Mouse (Mus musculus): Measurements from ENCODE around the gene Kdsr.

Gene Kdsr

DNA sequence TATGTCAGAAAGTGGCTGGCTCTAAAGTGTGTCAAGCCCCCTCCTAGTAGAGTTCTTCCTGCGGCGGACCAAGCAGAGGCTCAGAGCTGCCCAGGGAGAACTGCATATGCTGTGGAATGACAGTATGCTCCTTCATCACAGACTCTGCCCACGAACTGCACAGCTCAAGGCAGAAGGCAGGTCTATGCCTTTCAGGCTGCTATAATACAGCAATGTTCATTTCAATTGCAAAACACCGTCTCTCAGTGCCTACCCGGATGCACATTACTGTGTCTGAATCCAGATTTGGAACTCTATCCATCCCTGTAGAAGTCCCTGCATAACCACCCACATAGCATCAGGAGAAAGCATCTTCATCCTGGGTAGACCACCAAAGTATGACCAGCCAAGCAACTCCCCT is 19.7 kb downstream of the Kdsr start:
- CTCF ChIA-PET, result no interaction called here

GRCm38 (mm10) chr1:106738092-106738491 is 21.4 kb downstream of the Kdsr start:
- CTCF ChIA-PET, result interaction anchor here (0.6 to 2.6 kb wide), 3 partner anchors 58 to 313 kb away, joined by 3 to 14 read pairs (median 3); no protein-coding TSS in a partner anchor

DNA sequence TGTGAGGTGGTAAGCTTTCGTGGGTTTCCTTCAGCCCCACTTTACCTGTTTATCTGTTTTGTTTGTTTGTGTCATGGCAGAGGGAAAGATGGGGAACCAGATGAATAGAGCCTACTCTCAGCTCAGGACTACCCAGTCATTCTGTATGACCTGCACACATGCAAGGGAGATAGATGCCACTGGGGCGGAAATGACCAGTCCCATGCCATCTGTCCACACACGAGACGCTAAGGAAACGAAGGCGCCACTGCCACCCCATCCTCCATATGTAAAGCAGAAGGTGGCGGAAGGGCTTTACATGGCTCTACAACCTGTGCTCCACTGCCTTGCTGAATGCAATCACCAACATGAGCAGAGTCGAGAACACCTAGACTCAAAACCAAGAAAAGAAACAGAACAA is 23.3 kb downstream of the Kdsr start:
- CTCF ChIA-PET, result interaction anchor here (1.6 to 2.6 kb wide), 2 partner anchors 224 to 311 kb away, joined by 6 to 14 read pairs; no protein-coding TSS in a partner anchor

DNA sequence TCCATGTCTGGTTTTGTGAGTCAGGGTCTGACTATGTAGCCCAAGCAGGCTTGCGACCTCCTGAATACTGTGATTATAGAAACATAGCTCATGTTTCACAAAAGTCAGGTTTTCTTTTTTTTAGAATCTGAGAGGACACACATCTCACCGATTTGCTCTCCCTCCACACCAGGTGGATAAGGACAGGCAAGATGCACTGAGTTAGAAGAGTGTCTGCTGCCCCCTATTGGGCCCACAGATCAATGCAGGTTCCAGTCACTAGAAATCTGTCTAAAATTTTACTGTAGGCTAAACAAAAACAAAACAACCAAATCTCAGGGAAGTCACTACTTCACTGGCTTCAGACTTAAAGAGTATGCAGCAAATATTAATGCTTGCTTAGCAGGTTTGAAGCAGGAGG is 23.9 kb downstream of the Kdsr start:
- CTCF ChIA-PET, result interaction anchor here (0.6 to 1.6 kb wide), 2 partner anchors 174 to 224 kb away, joined by 6 to 31 read pairs; no protein-coding TSS in a partner anchor

- CTCF ChIA-PET, result interaction anchor here (0.7 kb wide), 1 partner anchor 176 kb away, joined by 3 read pairs; no protein-coding TSS in a partner anchor
These were observed 37.5 kb downstream of the Kdsr start for GRCm38 (mm10) chr1:106722061-106722460.

DNA sequence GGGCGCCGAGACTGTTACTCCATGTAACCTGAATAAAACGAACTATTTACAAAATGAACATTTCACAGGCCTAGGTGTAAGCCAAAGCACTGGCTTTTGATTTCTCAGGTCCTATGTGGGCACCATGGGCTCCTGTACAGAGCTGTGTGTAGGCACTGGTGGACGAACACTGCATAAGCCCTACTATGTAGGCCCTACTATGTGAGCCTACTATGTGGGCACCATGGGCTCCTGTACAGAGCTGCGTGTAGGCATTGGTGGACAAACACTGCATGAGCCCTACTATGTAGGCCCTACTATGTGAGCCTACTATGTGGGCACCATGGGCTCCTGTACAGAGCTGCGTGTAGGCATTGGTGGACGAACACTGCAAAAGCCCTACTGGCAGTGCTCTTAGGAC is 41.8 kb downstream of the Kdsr start:
- CTCF ChIA-PET, result interaction anchor here (0.6 to 0.8 kb wide), 3 partner anchors 174 to 658 kb away, joined by 4 to 5 read pairs (median 4); no protein-coding TSS in a partner anchor

GRCm38 (mm10) chr1:106717071-106717601 is 42.4 kb downstream of the Kdsr start:
- CTCF ChIA-PET, result interaction anchor here (0.6 to 1.8 kb wide), 5 partner anchors 173 to 658 kb away, joined by 4 to 6 read pairs (median 5); no protein-coding TSS in a partner anchor

- CTCF ChIA-PET, result interaction anchor here (1.3 to 1.8 kb wide), 2 partner anchors 203 to 204 kb away, joined by 6 read pairs; no protein-coding TSS in a partner anchor
These were observed 43.4 kb downstream of the Kdsr start for GRCm38 (mm10) chr1:106716141-106716540.

DNA sequence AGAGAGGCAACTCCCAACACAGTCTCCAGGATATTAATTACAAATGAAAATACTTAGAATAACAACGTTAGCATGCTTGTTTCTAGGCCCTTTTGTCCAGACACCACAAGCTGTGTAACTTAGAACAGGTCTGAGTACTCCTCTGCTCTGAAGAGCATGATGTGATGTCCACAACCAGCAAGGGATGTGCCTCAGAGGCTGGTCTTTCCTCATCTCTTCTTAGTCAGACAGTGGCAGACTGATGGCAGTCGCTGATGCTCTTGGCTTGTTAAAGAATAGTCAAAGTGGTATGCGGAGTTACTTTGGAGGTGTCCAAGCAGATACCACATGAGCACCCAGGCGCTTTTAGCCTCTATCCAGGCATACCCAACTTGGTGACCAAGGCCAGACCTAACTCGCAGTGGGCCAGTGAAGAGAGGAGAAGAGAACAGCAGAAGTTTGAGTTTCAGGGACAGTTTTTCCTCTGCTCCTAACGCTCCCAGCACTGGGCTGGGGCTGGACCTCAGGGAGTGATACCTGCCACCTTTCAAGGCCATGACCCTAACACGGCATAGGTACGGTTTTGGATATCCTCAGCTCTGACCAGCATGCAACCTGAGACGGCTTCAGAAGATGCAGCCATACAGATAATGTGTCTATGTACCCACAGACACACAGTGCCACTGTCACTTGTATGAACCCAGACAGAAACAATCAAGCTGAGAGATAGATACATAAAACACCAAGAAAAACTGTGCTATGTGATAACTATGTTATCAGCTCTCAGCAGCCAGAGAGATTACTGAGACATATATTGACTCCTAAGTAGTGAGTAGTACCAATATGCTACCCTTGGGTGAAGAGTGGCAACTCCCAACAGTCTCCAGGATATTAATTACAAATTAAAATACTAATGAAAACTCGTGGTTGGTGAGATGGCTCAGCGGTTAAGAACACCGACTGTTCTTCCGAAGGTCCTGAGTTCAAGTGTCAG is 44.1 kb downstream of the Kdsr start:
- CTCF ChIA-PET, result interaction anchor here (0.5 to 1.8 kb wide), 2 partner anchors 72 to 204 kb away, joined by 3 to 6 read pairs; no protein-coding TSS in a partner anchor

DNA sequence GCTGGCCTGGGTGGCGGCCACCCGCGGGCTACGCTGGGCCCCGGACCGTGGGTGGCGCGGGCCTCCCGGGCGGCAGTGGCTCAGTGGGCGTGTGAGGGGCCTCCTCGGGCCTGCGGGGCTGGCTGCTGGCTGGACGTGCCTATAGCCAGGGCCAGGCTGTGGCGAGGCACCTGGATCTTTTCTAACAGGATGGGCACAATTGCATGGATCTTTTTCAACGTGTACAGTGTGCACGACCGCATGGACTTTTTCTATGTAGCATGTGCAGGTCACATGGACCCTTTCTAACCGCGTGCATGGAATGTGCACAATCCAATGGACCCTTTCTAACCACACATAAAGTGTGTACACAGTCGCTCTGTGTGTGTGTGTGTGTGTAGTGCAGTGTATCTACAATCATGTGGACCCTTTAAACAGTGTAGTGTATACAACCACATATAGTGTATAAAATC is 45.0 kb downstream of the Kdsr start:
- CTCF ChIA-PET, result no interaction called here

- CTCF ChIA-PET, result interaction anchor here (0.6 to 1.5 kb wide), 6 partner anchors 146 to 199 kb away, joined by 3 to 6 read pairs (median 4); no protein-coding TSS in a partner anchor
These were observed 45.7 kb downstream of the Kdsr start, which contains the start of gene Bcl2 for GRCm38 (mm10) chr1:106713621-106714529. TSS of gene Bcl2 (minus strand) at chr1:106714274.

DNA sequence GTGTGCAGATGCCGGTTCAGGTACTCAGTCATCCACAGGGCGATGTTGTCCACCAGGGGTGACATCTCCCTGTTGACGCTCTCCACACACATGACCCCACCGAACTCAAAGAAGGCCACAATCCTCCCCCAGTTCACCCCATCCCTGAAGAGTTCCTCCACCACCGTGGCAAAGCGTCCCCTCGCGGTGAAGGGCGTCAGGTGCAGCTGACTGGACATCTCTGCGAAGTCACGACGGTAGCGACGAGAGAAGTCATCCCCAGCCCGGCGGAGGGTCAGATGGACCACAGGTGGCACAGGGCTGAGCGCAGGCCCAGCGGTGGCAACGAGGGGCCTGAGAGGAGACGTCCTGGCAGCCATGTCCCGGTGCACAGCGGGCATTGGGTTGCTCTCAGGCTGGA is 47.2 kb downstream of the Kdsr start:
- CTCF ChIA-PET, result interaction anchor here (0.5 to 1.5 kb wide), 7 partner anchors 13 to 738 kb away, joined by 3 to 8 read pairs (median 3); no protein-coding TSS in a partner anchor

DNA sequence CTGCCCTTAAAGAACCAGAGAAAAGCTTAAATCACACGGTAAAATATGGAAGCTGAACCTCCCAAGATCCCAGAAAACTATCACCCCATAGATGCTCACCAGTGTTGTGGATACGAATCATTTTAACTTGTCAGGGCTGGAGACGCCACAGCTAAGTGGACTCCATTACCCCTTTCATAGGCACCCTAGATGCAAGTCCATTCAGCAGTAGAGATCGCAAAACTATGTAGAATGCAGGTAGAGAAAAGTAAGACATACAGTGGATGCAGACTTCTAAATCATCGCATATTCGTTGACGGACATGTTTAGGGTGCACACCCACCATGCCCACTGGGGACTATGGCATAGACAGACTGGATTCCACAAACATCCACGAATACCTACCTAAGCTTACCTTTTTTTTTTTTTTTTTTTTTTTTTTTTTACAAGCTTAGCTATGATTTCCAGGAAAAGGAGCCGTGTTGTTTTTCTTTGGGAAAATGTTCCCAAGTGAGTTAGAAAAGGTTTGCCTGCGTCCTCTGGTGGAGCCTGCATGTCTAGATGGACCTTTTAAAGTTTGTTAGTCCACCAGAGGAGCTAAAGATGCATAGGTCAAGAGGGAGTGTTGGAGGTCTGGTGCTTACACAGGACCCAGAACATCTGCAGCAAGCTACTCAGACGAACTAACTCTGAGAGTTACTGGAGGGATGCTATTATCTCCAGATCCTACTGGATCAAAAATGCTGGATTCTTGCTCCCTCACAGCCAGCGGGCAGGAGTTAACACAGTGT is 48.0 kb downstream of the Kdsr start:
- CTCF ChIA-PET, result interaction anchor here (0.7 to 1.1 kb wide), 3 partner anchors 16 to 165 kb away, joined by 3 read pairs; no protein-coding TSS in a partner anchor

- CTCF ChIA-PET, result no interaction called here
These were observed 49.3 kb downstream of the Kdsr start for GRCm38 (mm10) chr1:106710202-106710601.

DNA sequence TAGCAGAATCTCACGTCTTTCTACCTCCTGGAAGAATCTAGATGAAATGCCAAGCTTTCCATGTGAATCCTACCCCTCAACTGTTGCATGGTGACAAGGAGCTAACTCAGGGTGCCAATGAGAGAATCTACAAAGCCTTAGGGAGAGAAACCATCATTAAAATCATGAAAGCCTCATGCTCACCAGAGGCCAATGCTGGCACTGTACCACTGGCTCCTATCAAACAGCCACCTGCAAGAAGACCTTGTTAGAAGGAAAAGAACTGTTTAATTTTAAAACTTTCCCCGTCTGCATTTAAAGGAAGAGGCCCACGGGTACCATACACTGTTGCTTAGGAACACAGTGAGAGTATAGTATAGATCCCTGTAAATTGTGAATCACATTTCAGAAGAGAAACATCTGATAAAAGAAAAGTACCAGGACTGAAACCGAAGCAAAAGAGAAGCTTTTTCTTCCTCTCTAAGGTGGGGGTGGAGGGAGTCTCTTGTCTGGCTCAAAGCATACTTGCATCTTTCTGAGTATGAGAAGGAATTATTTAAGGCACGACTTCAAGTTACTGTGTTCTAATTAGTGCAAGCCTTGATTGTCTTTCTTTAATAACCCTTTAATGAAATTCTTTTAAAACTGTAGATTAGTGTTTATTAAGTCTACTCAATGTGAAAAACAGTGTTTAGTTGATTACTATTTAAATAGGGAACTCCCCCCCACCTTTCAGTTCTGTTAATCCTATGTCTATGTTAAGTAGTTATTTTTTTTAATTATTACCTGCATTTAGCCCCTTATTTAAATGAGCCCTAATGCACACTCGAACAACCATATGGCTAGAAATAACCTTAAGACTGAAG is 52.3 kb downstream of the Kdsr start:
- CTCF ChIA-PET, result interaction anchor here (0.6 kb wide), 1 partner anchor 17 kb away, joined by 4 read pairs; no protein-coding TSS in a partner anchor

DNA sequence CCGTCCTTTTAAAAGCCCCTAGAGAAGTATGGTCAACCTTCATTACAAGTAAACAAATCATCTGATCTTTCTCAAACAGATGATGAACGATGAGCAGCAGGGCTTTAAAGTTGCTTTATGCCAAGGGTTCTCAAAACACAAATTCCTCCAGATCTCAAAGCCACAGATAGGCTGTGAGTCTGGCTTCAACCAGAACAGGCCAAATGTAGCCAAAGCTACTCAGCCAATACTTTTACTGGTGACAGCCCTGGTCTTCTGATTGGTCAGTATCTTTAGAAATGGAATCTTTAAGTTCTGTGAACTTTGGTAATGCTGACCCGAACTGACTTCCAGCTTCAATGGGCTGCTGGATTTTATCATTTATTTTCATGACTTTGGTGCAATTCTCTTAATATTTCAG is 56.3 kb downstream of the Kdsr start:
- CTCF ChIA-PET, result no interaction called here

DNA sequence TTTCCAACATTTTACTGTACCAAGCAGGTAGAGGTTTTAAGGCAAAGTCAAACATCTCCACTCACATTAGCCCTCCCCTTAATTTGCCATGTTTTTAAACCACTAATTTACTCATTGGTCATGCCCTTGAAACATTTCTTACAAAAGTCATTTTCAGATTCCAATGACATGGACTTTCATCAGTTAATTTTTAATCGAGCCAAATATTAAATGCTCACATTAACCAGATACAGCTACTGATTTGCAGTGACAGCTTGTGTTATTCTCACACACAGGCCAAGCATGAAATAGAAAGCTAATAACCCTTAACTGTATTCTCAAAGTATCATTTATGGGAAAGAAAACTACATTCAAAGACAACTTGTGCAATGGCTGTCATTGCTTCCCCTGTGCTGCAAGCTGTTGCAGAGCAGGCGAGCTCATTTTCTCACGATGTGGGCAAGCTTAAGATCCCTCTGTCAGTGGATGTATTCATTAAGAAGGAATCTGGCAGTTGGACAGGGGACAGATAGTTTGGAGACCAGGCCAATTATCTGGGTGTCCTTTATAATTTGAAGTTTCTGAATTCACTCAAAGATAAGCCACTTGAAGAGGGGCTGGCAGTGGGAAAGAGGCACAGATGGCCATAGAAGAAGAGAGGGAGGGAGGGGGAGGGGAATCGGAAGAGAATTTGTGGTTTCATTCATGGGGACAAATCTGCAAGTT is 56.9 kb downstream of the Kdsr start:
- CTCF ChIA-PET, result no interaction called here

GRCm38 (mm10) chr1:106700520-106701114 is 58.9 kb downstream of the Kdsr start:
- CTCF ChIA-PET, result no interaction called here
